ENCODE assay signal across 13 mouse cellular contexts in the genomic region with DNA sequence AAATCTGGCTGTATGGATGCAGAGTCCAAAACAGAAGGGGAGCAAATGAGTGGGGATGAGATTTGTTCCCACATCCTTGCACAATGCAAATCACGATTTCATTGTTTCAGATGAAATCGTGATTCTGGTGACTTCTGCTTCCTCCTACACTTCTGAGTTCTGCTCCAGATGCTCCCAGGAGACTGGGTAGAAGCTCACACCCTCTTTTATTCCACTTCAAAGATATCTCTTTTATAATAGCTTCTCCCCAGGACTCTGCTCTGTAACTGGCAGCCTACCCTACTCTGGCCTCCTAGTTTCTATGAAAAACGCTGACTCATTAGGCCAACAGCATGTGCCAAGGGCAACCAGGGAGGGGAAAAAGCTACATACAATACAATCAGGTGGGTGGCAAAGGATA. TPM values are rescaled to one million over a fixed set of nuclear protein-coding genes. Genes with fewer than 3 reads are reported as not detected.
A peak's percentile ranks its signal among the peaks of the same experiment; 100 is the strongest.
DNase-seq lines count a peak whose midpoint lies in the region; ATAC-seq lines count a peak whose summit lies in the region.
"Had no signal": no experiment of that assay in that cellular context is flagged by ENCODE, and none has a peak within 500 bp of the region (broad histone marks: within the 10 kb centered on the region; RNA-seq: fewer than 3 reads in every experiment).

No protein-coding gene starts in this region.

- H3K9ac ChIP-seq in intestine, embryonic 15.5 days, result no peak overlapping the region
- H3K9ac ChIP-seq: liver, embryonic 12.5 days had no signal

- 80% methylated on average over 3 of the region's 3 CpGs for WGBS in intestine, embryonic 15.5 days

- no peak overlapping the region for H3K27ac ChIP-seq in intestine, embryonic 15.5 days
- H3K27ac ChIP-seq: liver, embryonic 12.5 days had no signal

- H3K36me3 ChIP-seq in intestine, embryonic 15.5 days, result no peaks in the 10 kb centered on the region
- H3K36me3 ChIP-seq: liver, embryonic 12.5 days had no signal

- H3K4me1 ChIP-seq in intestine, embryonic 15.5 days (replicated peaks), result no peaks in the 10 kb centered on the region
- H3K4me1 ChIP-seq: liver, embryonic 12.5 days had no signal

- peak; percentile 72 for DNase-seq in adrenal gland, adult 2 months
- DNase-seq in adrenal gland, postnatal 10 days, result no peak
- peak; percentile 16 to 36 for DNase-seq in left cerebral cortex, adult 18-20 months (ENCODE audit: low spot score in 2 of 2)
- no peak for DNase-seq in left cerebral cortex, postnatal 4 days
- DNase-seq in left cerebral cortex, postnatal 36 days (ENCODE audit: low spot score in 2 of 2), result peak; percentile 23 to 47
- no peak for DNase-seq in testis, postnatal 14 days (ENCODE audit: low spot score)
- no peak for DNase-seq in embryo, embryonic 9.5 days (ENCODE audit: extremely low spot score)

- no peaks in the 10 kb centered on the region for H3K27me3 ChIP-seq in intestine, embryonic 15.5 days (replicated peaks)
- H3K27me3 ChIP-seq: liver, embryonic 12.5 days had no signal

- intact Hi-C loops in left cerebral cortex, postnatal 4 days (cut with DNase I), result no loop called here
- intact Hi-C loops in left cerebral cortex, postnatal 36 days (cut with DNase I), result no loop called here

- no peak overlapping the region for H3K4me3 ChIP-seq in intestine, embryonic 15.5 days (replicated peaks)
- H3K4me3 ChIP-seq: liver, embryonic 12.5 days had no signal

- no peaks in the 10 kb centered on the region for H3K9me3 ChIP-seq in intestine, embryonic 15.5 days

- ATAC-seq in intestine, embryonic 15.5 days, result peak; percentile 68
- ATAC-seq: liver, embryonic 12.5 days had no signal

- H3K4me2 ChIP-seq in intestine, embryonic 15.5 days (replicated peaks), result no peak overlapping the region
- H3K4me2 ChIP-seq: liver, embryonic 12.5 days had no signal

RNA-seq across cellular contexts. Expression of a gene that starts 6.2 kb away (rescaled TPM):
- 10 to 100 TPM; 18.4 to 50.5 TPM for total RNA-seq in adrenal gland, adult 2 months (2021)
- 2.7 and 5.3 TPM in 2 replicates for polyA plus RNA-seq in adrenal gland, adult 2 months (2012; rRNA removed)
- 10 to 100 TPM; 13.8 to 19.0 TPM for total RNA-seq in adrenal gland, postnatal 10 days (2021)
- not detected for total RNA-seq in left cerebral cortex, adult 18-20 months (2021)
- total RNA-seq in left cerebral cortex, postnatal 4 days (2021), result not detected
- 0.11 and 0.14 TPM in 2 replicates for polyA plus RNA-seq in intestine, embryonic 15.5 days (2015; fragmentation: Nextera tagmentation; extraction: Ambion mirVana)
- not detected for total RNA-seq in left cerebral cortex, postnatal 36 days (2021)
- total RNA-seq: megakaryocyte, adult 5-6 weeks had no signal
- polyA plus RNA-seq: heart, postnatal 0 days had no signal

RNA-seq across cellular contexts. Expression of a gene that starts 43.9 kb away (rescaled TPM):
- under 1 TPM in 1 of 2 experiments, not detected in 1; 0.26 TPM for total RNA-seq in adrenal gland, adult 2 months (2021)
- polyA plus RNA-seq in adrenal gland, adult 2 months (2012; rRNA removed), result not detected in 2 replicates
- total RNA-seq in adrenal gland, postnatal 10 days (2021), result 1 to 10 TPM; 2.0 to 4.0 TPM
- not detected for total RNA-seq in left cerebral cortex, adult 18-20 months (2021)
- total RNA-seq in left cerebral cortex, postnatal 4 days (2021), result not detected
- 1.7 and 2.8 TPM in 2 replicates for polyA plus RNA-seq in intestine, embryonic 15.5 days (2015; fragmentation: Nextera tagmentation; extraction: Ambion mirVana)
- total RNA-seq in left cerebral cortex, postnatal 36 days (2021), result not detected
- total RNA-seq: megakaryocyte, adult 5-6 weeks; MEL had no signal
- polyA plus RNA-seq: testis, adult 2 months had no signal

Comparison
In these comparisons a context has a peak if more than half of its experiments do, and no peak if none do; other contexts are left out.
1. DNase-seq: peak in adrenal gland, adult 2 months (single experiment), left cerebral cortex, adult 18-20 months (2 of 2) and left cerebral cortex, postnatal 36 days (2 of 2); none in adrenal gland, postnatal 10 days (single experiment), left cerebral cortex, postnatal 4 days (single experiment), testis, postnatal 14 days (single experiment) and embryo, embryonic 9.5 days (single experiment).
2. RNA of a gene that starts 6.2 kb away (total RNA-seq): 18.4 to 50.5 TPM in adrenal gland, adult 2 months and 13.8 to 19.0 TPM in adrenal gland, postnatal 10 days; not detected in left cerebral cortex, adult 18-20 months, not detected in left cerebral cortex, postnatal 36 days and not detected in left cerebral cortex, postnatal 4 days; every median in the first group is over 10 times any median in the second.